Mouse (Mus musculus) E14TG2a.4 (cell line): Measurements from ENCODE around the gene Gm45521.

ENCODE experiments used
- CTCF ChIP-seq: conservative IDR thresholded peaks from 2 replicates; pipeline ENCODE4 v1.5.1; 2014; ENCODE audit warnings: low read length
- POU5F1 ChIP-seq: IDR thresholded peaks from 2 replicates; pipeline ENCODE4 v1.6.1; 2014; ENCODE audit warnings: low read length, borderline replicate concordance

DNA sequence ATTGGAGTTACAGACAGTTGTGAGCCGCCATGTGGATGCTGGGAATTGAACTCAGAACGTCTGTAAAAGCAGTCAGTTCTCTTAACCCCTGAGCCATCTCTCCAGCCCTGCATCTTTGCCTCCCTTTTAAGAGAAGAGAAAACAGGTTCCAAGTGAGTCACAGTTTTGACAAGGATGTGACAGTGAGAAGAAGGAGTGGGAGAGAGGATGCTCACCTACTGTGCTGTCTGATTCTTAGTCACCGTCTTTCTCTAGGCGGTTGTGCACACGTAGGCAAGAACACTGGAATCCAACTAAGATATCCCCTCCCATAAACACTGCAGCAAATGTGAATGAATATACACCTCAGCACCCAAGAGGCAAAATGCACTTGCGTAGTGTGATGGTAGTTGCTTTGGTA, 18.1 kb downstream of the Gm45521 start:
- TF ChIP-seq CTCF (no peak), POU5F1 (no peak)
